Mouse (Mus musculus): ENCODE measurements around the gene Cgnl1. TPM values are rescaled to one million over a fixed set of nuclear protein-coding genes. Genes with fewer than 3 reads are reported as not detected.
"Not testable (repeated sequence)": the region's sequence is repeated elsewhere in the genome, so short reads cannot be mapped to it uniquely, and the experiment has no call there.

The Cgnl1 gene
- polyA plus RNA-seq, 1 experiment from 2014 or later: 6.7 TPM

DNA sequence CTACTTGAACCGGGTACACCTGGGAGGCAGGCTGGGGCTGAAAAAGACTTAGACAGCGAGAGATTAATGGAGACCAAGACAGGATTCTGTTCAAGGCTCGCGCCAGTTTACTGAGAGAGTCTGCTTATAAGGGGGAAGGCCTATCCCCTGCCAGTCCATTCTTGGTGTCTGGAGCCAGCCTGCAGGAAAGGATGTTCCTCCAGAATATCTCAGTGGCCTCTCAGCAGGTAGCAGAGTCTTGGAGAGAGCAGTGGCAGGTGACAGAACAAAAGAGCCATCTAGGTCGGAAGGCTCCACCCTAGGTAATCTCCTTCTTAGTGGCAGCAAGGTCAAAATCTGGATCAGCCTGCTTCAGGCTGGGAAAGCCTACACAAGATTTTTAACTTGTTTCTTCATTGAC, 151.3 kb downstream of the Cgnl1 start:
- H3K4me1 ChIP-seq (ENCODE audit: control insufficient read depth, insufficient read depth, low read length); H3K36me3 ChIP-seq (ENCODE audit: control insufficient read depth, insufficient read depth, low read length); H3K9me3 ChIP-seq (ENCODE audit: control insufficient read depth, low read length): not testable (repeated sequence)

DNA sequence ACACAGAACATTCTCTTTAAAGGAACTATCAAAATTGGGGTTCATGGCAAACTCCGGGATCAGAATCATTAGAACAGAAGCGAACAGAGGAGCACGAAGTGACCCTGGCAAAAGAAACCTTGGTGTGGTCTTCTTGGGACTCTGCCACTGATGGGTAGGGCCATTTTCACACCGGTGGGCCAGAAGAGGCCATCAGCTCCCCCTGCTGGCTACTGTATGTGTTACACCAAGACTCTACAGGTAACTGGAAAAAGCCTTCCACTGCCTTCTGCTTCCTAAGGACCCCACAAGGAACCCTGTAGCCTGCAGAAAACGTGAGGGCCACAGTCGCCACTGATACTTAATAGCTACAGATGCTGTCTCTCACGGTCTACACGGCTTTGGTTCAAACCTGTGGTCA, 154.0 kb downstream of the Cgnl1 start:
- Histone ChIP-seq H3K4me1 (ENCODE audit: control insufficient read depth, insufficient read depth, low read length) (no peaks in the 10 kb centered on the region), H3K36me3 (ENCODE audit: control insufficient read depth, insufficient read depth, low read length) (no peaks in the 10 kb centered on the region), H3K27ac (replicated peaks; ENCODE audit: low read depth, low read length) (no peak overlapping the region), H3K9me3 (ENCODE audit: control insufficient read depth, low read length) (no peaks in the 10 kb centered on the region), H3K9ac (ENCODE audit: low read length) (no peak overlapping the region), H3K4me2 (ENCODE audit: low read depth, severe bottlenecking) (no peak overlapping the region), H3K27me3 (ENCODE audit: control insufficient read depth, insufficient read depth, low read length) (no peaks in the 10 kb centered on the region), H3K4me3 (ENCODE audit: low read depth, low read length) (no peak overlapping the region)
- DNase-seq (ENCODE audit: low spot score): peak; percentile 74
- no peak for ATAC-seq (ENCODE audit: insufficient number of reproducible peaks, low FRiP score, low TSS enrichment, low read depth)
- WGBS: 53% methylated on average over 8 of the region's 8 CpGs

More for the DNA sequence above, 151.3 kb downstream of the Cgnl1 start:
- H3K27me3 ChIP-seq (ENCODE audit: control insufficient read depth, insufficient read depth, low read length); H3K4me3 ChIP-seq (ENCODE audit: low read depth, low read length); ATAC-seq (ENCODE audit: insufficient number of reproducible peaks, low FRiP score, low TSS enrichment, low read depth); H3K9ac ChIP-seq (ENCODE audit: low read length); H3K4me2 ChIP-seq (ENCODE audit: low read depth, severe bottlenecking); DNase-seq (ENCODE audit: low spot score); H3K27ac ChIP-seq (replicated peaks; ENCODE audit: low read depth, low read length): not testable (repeated sequence)
- WGBS: 79% methylated on average over 5 of the region's 5 CpGs

DNA sequence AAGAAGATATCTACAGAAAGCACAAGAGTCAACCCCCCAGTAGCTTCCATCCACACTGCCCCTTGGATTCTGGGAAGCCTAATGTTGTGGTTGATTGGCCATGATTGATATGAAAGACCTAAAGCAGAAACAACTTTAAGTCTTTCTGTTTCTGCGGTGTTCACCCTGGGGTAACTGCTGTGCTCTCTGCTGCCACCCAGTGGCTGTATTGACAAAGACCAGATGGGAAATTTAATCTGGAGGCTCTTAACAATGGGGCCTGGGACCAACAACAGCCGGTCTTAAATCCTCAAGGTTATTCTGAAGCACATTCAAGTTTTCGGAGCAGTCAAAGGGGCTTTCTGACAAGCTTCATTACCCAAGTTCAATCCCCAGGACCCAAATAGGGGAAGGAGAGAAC, 155.2 kb downstream of the Cgnl1 start:
- no peaks in the 10 kb centered on the region for H3K9me3 ChIP-seq (ENCODE audit: control insufficient read depth, low read length)
- WGBS: 22% methylated on average over 3 of the region's 3 CpGs
- no peak overlapping the region for H3K9ac ChIP-seq (ENCODE audit: low read length)
- no peak overlapping the region for H3K27ac ChIP-seq (replicated peaks; ENCODE audit: low read depth, low read length)
- no peak overlapping the region for H3K4me3 ChIP-seq (ENCODE audit: low read depth, low read length)
- peak; percentile 89 for DNase-seq (ENCODE audit: low spot score)
- H3K4me1 ChIP-seq (ENCODE audit: control insufficient read depth, insufficient read depth, low read length): no peaks in the 10 kb centered on the region
- ATAC-seq (ENCODE audit: insufficient number of reproducible peaks, low FRiP score, low TSS enrichment, low read depth): no peak; the same call in 1 of the 2 replicates
- H3K4me2 ChIP-seq (ENCODE audit: low read depth, severe bottlenecking): no peak overlapping the region
- H3K36me3 ChIP-seq (ENCODE audit: control insufficient read depth, insufficient read depth, low read length): no peaks in the 10 kb centered on the region
- H3K27me3 ChIP-seq (ENCODE audit: control insufficient read depth, insufficient read depth, low read length): no peaks in the 10 kb centered on the region

DNA sequence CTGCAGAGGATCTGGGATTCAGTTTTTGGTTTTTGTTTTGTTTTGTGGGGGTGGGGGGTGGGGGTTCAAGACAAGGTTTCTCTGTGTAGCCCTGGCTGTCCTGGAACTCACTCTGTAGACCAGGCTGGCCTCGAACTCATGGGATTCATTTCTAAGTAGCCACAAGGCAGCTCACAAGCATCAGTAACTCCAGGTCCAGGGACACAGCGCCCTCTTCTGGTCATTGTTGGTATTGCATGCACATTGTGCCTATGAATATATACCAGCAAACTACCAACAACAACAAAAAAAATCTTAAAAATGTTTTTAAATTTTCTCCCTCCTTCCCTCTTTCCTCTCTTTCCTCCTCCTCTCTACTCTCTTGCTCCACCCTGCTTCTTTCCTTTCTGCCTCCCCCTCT, 156.8 kb downstream of the Cgnl1 start:
- H3K36me3 ChIP-seq (ENCODE audit: control insufficient read depth, insufficient read depth, low read length): no peaks in the 10 kb centered on the region
- H3K27me3 ChIP-seq (ENCODE audit: control insufficient read depth, insufficient read depth, low read length): no peaks in the 10 kb centered on the region

DNA sequence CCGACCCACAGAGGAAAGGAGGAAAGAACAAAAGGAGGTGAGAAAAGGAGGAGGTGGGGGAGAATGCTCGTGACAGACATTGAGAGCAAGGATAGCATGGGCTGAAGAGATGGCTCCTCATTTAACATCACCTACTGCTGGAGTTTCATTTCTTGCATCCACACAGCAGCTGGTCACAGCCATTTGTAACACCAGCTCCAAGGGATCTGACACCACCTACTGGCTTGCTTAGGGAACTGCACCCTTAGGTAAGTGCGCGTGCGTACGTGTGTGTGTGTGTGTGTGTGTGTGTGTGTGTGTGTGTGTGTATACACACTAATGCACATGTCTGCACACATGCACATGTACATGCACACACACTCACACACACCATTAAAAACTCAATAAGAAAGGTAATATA, 158.4 kb downstream of the Cgnl1 start:
- Histone ChIP-seq H3K9me3 (ENCODE audit: control insufficient read depth, low read length) (no peaks in the 10 kb centered on the region), H3K4me3 (ENCODE audit: low read depth, low read length) (no peak overlapping the region), H3K36me3 (ENCODE audit: control insufficient read depth, insufficient read depth, low read length) (no peaks in the 10 kb centered on the region), H3K4me2 (ENCODE audit: low read depth, severe bottlenecking) (no peak overlapping the region), H3K4me1 (ENCODE audit: control insufficient read depth, insufficient read depth, low read length) (0 out of 2 replicates have a peak, but pooled peaks cover 3% of the 10 kb centered on the region), H3K9ac (ENCODE audit: low read length) (no peak overlapping the region), H3K27ac (replicated peaks; ENCODE audit: low read depth, low read length) (no peak overlapping the region), H3K27me3 (ENCODE audit: control insufficient read depth, insufficient read depth, low read length) (no peaks in the 10 kb centered on the region)
- ATAC-seq (ENCODE audit: insufficient number of reproducible peaks, low FRiP score, low TSS enrichment, low read depth) (no peak), DNase-seq (ENCODE audit: low spot score) (peak; percentile 36)
- WGBS: 80% methylated on average over 6 of the region's 6 CpGs

More for the DNA sequence above, 156.8 kb downstream of the Cgnl1 start:
- no peak overlapping the region for H3K9ac ChIP-seq (ENCODE audit: low read length)
- no peak overlapping the region for H3K4me3 ChIP-seq (ENCODE audit: low read depth, low read length)
- DNase-seq (ENCODE audit: low spot score): peak; percentile 73
- no peak for ATAC-seq (ENCODE audit: insufficient number of reproducible peaks, low FRiP score, low TSS enrichment, low read depth)
- H3K4me2 ChIP-seq (ENCODE audit: low read depth, severe bottlenecking): no peak overlapping the region
- no peak overlapping the region for H3K27ac ChIP-seq (replicated peaks; ENCODE audit: low read depth, low read length)
- WGBS: 28% methylated on average over 2 of the region's 2 CpGs
- 0 out of 2 replicates have a peak, but pooled peaks cover under 1% of the 10 kb centered on the region for H3K4me1 ChIP-seq (ENCODE audit: control insufficient read depth, insufficient read depth, low read length)
- H3K9me3 ChIP-seq (ENCODE audit: control insufficient read depth, low read length): no peaks in the 10 kb centered on the region

DNA sequence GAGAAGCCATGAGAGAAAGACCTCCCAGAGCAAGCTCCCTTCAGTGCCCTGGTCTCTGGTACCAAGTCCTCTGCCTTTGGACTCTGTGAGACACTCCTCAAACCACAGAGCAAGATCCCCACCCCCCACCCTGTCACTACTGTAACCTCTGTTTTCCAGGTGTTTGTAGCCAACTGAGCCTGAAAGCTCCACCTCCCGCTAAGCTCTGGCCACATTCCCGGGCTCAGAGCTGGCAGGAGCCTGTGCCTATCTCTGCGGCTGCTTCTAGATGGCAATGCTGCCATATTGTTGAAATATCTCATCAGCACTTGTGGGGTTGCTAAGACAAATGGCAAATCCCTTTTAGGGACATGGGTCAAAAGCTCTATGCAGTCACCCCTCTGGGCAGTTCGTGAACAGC, 159.5 kb downstream of the Cgnl1 start:
- Histone ChIP-seq H3K27me3 (ENCODE audit: control insufficient read depth, insufficient read depth, low read length) (no peaks in the 10 kb centered on the region), H3K36me3 (ENCODE audit: control insufficient read depth, insufficient read depth, low read length) (no peaks in the 10 kb centered on the region), H3K4me2 (ENCODE audit: low read depth, severe bottlenecking) (no peak overlapping the region), H3K9me3 (ENCODE audit: control insufficient read depth, low read length) (no peaks in the 10 kb centered on the region), H3K27ac (replicated peaks; ENCODE audit: low read depth, low read length) (no peak overlapping the region), H3K4me1 (ENCODE audit: control insufficient read depth, insufficient read depth, low read length) (0 out of 2 replicates have a peak, but pooled peaks cover 3% of the 10 kb centered on the region), H3K9ac (ENCODE audit: low read length) (no peak overlapping the region), H3K4me3 (ENCODE audit: low read depth, low read length) (no peak overlapping the region)
- no peak for DNase-seq (ENCODE audit: low spot score)
- WGBS: 81% methylated on average over 4 of the region's 4 CpGs
- ATAC-seq (ENCODE audit: insufficient number of reproducible peaks, low FRiP score, low TSS enrichment, low read depth): no peak

DNA sequence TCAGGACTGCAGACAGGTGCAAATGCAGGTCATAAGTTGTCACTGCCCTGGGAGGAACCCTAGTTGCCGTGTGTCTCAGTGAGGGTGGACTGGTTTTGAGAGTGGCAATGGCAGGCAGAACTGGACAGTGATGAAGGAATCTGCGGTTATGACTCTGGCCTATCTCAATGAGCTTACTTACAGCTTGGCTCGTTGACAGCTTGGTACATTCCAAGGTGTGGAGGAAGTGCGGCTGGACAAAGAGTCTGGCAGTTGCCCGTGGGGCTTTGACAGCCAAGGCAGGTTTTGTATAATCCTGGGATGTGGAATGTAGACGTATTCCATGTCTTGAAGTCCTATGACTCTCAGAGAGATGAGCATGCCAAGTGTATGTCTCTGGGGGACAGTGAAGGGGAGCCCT, 162.4 kb downstream of the Cgnl1 start:
- H3K4me1 ChIP-seq (ENCODE audit: control insufficient read depth, insufficient read depth, low read length): 0 out of 2 replicates have a peak, but pooled peaks cover 3% of the 10 kb centered on the region
- no peak for DNase-seq (ENCODE audit: low spot score)

DNA sequence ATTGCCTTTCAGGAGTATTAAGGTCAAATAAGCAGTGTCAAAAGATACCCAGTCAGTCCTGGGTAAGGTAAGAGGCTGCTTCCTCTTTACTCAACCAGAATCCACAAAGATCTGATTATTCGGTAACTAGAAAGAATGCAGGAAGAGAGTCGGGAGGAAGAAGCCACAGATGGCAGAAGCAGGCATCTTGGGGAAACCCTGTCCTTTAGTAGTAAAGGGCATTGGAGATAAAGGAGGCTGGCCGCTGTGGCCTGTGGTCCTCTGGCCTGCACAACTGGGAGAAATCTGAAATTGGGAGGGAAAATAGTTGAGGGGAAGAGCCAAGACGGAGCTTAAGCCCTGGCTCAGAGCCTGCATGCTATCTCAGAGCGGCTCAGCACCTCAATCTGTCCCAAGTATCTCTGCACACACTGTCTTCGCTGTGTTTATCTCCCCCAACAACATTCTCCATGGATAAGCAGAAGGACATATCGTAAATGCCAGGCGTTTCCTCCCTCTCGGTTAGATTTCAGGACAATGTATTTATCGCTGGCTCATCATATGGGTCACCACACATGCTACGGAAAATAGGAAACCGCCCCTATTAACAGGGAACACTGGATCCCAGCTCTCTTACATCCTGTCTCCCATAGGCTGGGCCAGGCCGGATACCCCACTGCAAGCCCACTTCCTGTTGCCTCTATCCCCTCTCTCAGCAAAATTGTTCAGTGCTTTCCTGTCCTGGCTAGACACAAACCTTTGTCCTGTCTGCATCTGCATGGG, 164.9 kb downstream of the Cgnl1 start:
- ATAC-seq (ENCODE audit: insufficient number of reproducible peaks, low FRiP score, low TSS enrichment, low read depth): no peak
- no peaks in the 10 kb centered on the region for H3K9me3 ChIP-seq (ENCODE audit: control insufficient read depth, low read length)
- no peaks in the 10 kb centered on the region for H3K27me3 ChIP-seq (ENCODE audit: control insufficient read depth, insufficient read depth, low read length)
- 0 out of 2 replicates have a peak, but pooled peaks cover 3% of the 10 kb centered on the region for H3K4me1 ChIP-seq (ENCODE audit: control insufficient read depth, insufficient read depth, low read length)
- H3K36me3 ChIP-seq (ENCODE audit: control insufficient read depth, insufficient read depth, low read length): no peaks in the 10 kb centered on the region
- H3K27ac ChIP-seq (replicated peaks; ENCODE audit: low read depth, low read length): no peak overlapping the region
- DNase-seq (ENCODE audit: low spot score): no peak
- H3K4me2 ChIP-seq (ENCODE audit: low read depth, severe bottlenecking): no peak overlapping the region
- WGBS: 80% methylated on average over 13 of the region's 13 CpGs
- H3K9ac ChIP-seq (ENCODE audit: low read length): no peak overlapping the region
- H3K4me3 ChIP-seq (ENCODE audit: low read depth, low read length): no peak overlapping the region

More for the DNA sequence above, 162.4 kb downstream of the Cgnl1 start:
- ATAC-seq (ENCODE audit: insufficient number of reproducible peaks, low FRiP score, low TSS enrichment, low read depth): no peak
- WGBS: 80% methylated on average over 6 of the region's 6 CpGs
- H3K9ac ChIP-seq (ENCODE audit: low read length): no peak overlapping the region
- H3K27me3 ChIP-seq (ENCODE audit: control insufficient read depth, insufficient read depth, low read length): no peaks in the 10 kb centered on the region
- no peak overlapping the region for H3K4me2 ChIP-seq (ENCODE audit: low read depth, severe bottlenecking)
- H3K27ac ChIP-seq (replicated peaks; ENCODE audit: low read depth, low read length): no peak overlapping the region
- no peaks in the 10 kb centered on the region for H3K36me3 ChIP-seq (ENCODE audit: control insufficient read depth, insufficient read depth, low read length)
- no peak overlapping the region for H3K4me3 ChIP-seq (ENCODE audit: low read depth, low read length)
- no peaks in the 10 kb centered on the region for H3K9me3 ChIP-seq (ENCODE audit: control insufficient read depth, low read length)

All from limb, embryonic 11.5 days (tissue).